Mouse (Mus musculus) lung, postnatal 36 days (tissue): ENCODE results near the gene Cartpt.
"Not testable (repeated sequence)": the region's sequence is repeated elsewhere in the genome, so short reads cannot be mapped to it uniquely, and the experiment has no call there.

ENCODE experiments used
- DNase-seq: peaks from one replicate; pipeline ENCODE4 v3.0.0; 2022; ENCODE audit warnings: mixed read lengths

The Cartpt gene

GRCm38 (mm10) chr13:99900965-99901364, at the start of gene Cartpt:
Gene Cartpt (minus strand): TSS chr13:99901091.
- DNase-seq = no peak

GRCm38 (mm10) chr13:99947417-99947816, 46.5 kb upstream of the Cartpt start:
- DNase-seq = no peak

- DNase-seq = no peak
These were observed 42.6 kb upstream of the Cartpt start for GRCm38 (mm10) chr13:99943525-99943924.

- no peak for DNase-seq
These were observed 39.7 kb upstream of the Cartpt start for GRCm38 (mm10) chr13:99940601-99941000.

- no peak for DNase-seq
These were observed 38.4 kb upstream of the Cartpt start for GRCm38 (mm10) chr13:99939320-99939671.

GRCm38 (mm10) chr13:99938606-99939319, 37.9 kb upstream of the Cartpt start:
- DNase-seq = no peak

- no peak for DNase-seq
These were observed 36.9 kb upstream of the Cartpt start for GRCm38 (mm10) chr13:99937741-99938140.

- DNase-seq = no peak
These were observed 31.5 kb upstream of the Cartpt start for GRCm38 (mm10) chr13:99932406-99932805.

- no peak for DNase-seq
These were observed 30.6 kb upstream of the Cartpt start for GRCm38 (mm10) chr13:99931502-99931901.

- DNase-seq = no peak
These were observed 25.4 kb upstream of the Cartpt start for GRCm38 (mm10) chr13:99926249-99926648.

- DNase-seq = no peak
These were observed 14.7 kb upstream of the Cartpt start for GRCm38 (mm10) chr13:99915632-99916031.

GRCm38 (mm10) chr13:99900557-99900892, 366 bp downstream of the Cartpt start:
- peak; percentile 14 for DNase-seq

GRCm38 (mm10) chr13:99899670-99900556, 978 bp downstream of the Cartpt start:
- DNase-seq = no peak

- no peak for DNase-seq
These were observed 2.1 kb downstream of the Cartpt start for GRCm38 (mm10) chr13:99898816-99899215.

- DNase-seq = no peak
These were observed 15.3 kb downstream of the Cartpt start for GRCm38 (mm10) chr13:99885636-99886035.

- DNase-seq = not testable (repeated sequence)
These were observed 19.1 kb downstream of the Cartpt start for GRCm38 (mm10) chr13:99881774-99882173.

GRCm38 (mm10) chr13:99879696-99880095, 21.2 kb downstream of the Cartpt start:
- no peak for DNase-seq

- no peak for DNase-seq
These were observed 28.8 kb downstream of the Cartpt start for GRCm38 (mm10) chr13:99872059-99872458.

GRCm38 (mm10) chr13:99868438-99868837, 32.5 kb downstream of the Cartpt start:
- DNase-seq = no peak

GRCm38 (mm10) chr13:99864331-99864730, 36.6 kb downstream of the Cartpt start:
- DNase-seq = no peak

GRCm38 (mm10) chr13:99860670-99861069, 40.2 kb downstream of the Cartpt start:
- no peak for DNase-seq

- peak; percentile 55 for DNase-seq
These were observed 41.8 kb downstream of the Cartpt start for GRCm38 (mm10) chr13:99859082-99859481.

- DNase-seq = peak; percentile 43
These were observed 43.0 kb downstream of the Cartpt start for GRCm38 (mm10) chr13:99857879-99858278.

- DNase-seq = no peak
These were observed 43.6 kb downstream of the Cartpt start for GRCm38 (mm10) chr13:99857336-99857735.
